Mouse (Mus musculus) erythroblast, adult 5-6 weeks (primary cell): Measurements from ENCODE around the gene Txndc8. TPM values are rescaled to one million over a fixed set of nuclear protein-coding genes. Genes with fewer than 3 reads are reported as not detected.

Experiments
- ATAC-seq: replicated peaks from 2 replicates; pipeline ENCODE4 v1.8.0; 2016; ENCODE audit warnings: moderate number of reproducible peaks, mild to moderate bottlenecking, moderate TSS enrichment, inconsistent platforms; ENCODE audit not compliant: poor library complexity, low FRiP score, severe bottlenecking
- total RNA-seq, 2 experiments: library from RNA; stranded (forward) in 1 of 2; stranded (reverse) in 1 of 2; fragments of 150-400 nt in 1 of 2; fragments of 200-764, 138-1000 nt in 1 of 2; gene quantifications; 2 replicates each; pipeline versions ENCODE4 v1.2.3 to v1.2.4; 2015 to 2017; ENCODE audit warnings: low replicate concordance in 2 of 2

The Txndc8 gene
- not detected in 2 replicates for total RNA-seq (2015; ENCODE audit: low replicate concordance)
- total RNA-seq (2017; ENCODE audit: low replicate concordance), result not detected in 2 replicates

DNA sequence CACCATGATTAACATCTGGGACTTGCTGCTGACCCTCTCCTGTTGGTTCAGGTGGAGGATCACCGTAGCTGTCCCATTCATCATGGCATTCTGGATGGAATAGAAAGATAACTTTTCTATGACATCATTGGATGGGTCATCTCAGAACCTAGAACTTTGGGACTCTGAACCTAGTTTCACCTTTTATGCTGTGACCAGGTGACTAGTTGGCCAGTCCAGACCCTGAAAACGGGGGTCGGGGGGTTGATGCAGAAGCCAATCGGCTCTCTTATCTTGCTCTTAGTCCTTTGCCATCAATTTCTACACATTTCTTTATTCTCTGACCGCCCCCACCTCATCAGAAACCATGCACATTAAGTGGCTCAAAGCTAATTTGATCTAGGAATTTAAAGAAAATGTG lies at the start of gene Txndc8:
Txndc8 (minus strand) TSS at position 101 of the 400 bp plus-strand sequence.
- no peak for ATAC-seq

GRCm38 (mm10) chr4:58055653-58056052 lies 46.7 kb upstream of the Txndc8 start:
- no peak for ATAC-seq

GRCm38 (mm10) chr4:58054441-58054840 lies 45.5 kb upstream of the Txndc8 start:
- ATAC-seq, result no peak

- no peak for ATAC-seq
These were observed 41.8 kb upstream of the Txndc8 start for GRCm38 (mm10) chr4:58050746-58051145.

DNA sequence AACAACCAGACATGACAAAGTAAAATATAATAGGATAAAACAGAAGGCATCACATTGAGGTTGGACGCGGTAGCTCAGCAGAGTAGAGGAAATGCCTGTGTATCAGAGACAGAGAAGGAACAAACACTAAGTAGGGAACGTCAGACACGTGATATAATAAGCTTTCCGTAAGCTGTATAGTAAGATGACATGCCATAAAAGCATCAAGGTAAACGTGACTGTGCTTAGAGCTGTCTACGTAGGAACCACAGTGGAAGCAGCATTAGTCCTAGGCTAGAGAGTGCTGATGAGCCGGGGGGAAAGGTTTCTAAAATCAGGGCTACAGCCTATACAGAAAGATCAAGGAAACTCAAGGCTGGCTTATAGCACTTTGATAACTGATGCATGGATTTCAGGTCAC lies 41.4 kb upstream of the Txndc8 start:
- ATAC-seq, result no peak

DNA sequence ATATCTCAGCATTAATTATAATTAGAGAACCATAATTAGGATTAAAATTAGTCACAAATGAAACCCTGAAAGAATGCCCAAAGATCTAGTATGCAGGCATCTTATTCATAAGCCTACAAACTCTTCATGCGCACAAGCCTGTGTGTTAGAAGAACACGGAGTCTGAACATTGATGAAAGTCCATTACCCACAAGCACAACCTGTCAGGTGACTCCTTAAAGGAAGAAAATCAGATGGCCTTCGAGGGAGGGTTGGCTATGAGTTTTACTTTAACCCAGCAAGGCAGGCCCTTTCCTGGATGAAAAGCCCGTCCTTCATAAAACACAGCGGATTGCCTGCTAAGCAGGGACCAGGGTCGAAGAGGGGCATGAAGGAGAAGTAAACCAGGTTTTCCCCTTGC lies 35.9 kb upstream of the Txndc8 start:
- no peak for ATAC-seq

- ATAC-seq, result no peak
These were observed 35.4 kb upstream of the Txndc8 start for GRCm38 (mm10) chr4:58044356-58044755.

DNA sequence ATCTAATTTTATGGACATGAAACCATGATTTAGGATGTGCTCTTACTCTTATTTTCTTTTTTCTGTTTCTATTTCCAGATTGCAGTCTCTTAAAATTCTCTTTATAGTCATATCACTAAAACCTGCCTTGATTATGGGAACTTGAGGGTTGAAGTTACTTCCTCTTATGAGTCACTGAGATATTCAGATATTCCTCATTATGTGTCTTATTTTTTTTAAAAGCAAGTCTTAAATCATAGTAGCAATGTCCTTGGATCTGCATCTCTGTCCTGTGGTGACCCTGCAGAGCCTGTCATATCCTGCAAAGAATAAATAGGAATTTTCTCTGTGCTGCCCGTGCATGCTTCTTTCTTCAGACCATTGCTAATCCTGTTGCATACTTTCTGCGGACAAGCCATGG lies 31.2 kb upstream of the Txndc8 start:
- ATAC-seq, result no peak

DNA sequence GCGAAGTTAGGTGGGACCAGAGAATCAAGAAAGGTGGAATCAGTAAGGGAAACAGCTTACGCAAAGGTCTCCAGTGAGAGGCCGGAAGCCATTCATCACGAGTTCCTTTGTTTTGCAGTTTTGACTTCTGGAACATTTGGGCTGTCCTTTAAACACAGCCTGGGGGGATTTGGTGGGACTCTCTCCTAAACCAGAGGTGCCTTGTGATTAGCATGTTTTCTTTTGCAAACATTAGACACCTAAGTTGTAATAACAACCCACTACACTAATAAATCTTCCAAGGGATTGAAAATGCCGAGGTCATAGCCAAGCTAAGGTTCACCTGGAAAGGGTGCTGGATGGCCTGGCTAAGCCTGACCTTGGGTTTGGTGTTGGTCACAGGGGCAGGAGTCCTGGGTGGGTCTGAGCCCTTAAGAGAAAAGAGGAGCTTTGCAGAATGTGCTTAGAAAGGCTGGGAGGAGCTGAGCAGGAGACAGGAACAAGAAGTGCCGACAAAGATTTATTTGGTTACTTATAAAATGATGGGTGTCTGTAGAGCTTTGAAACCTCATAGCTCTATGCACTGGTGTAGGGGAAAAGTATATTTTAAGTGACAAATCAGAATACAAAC lies 28.3 kb upstream of the Txndc8 start:
- no peak for ATAC-seq

DNA sequence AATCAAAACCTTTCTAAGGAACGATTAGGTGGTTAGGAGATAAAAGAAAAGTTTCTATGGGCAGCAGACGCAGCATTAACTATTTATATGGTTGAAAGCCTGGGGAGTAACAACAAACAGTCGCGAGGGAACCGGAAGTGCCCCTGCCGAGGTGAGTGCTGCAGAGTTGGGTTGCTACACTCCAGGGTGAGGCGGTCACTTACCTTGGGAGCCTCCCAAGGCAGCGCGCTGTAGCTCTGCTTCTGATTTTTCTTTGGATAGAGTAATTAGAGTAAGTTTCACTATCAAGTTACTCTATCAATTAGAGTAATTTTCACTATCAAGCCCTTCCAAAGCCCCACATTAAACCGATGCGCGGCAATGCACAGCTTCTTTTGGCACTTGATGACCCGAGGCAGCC lies 25.7 kb upstream of the Txndc8 start:
- no peak for ATAC-seq

- no peak for ATAC-seq
These were observed 23.8 kb upstream of the Txndc8 start for GRCm38 (mm10) chr4:58032714-58033113.

GRCm38 (mm10) chr4:58003501-58003900 lies 5.4 kb downstream of the Txndc8 start:
- ATAC-seq, result no peak

DNA sequence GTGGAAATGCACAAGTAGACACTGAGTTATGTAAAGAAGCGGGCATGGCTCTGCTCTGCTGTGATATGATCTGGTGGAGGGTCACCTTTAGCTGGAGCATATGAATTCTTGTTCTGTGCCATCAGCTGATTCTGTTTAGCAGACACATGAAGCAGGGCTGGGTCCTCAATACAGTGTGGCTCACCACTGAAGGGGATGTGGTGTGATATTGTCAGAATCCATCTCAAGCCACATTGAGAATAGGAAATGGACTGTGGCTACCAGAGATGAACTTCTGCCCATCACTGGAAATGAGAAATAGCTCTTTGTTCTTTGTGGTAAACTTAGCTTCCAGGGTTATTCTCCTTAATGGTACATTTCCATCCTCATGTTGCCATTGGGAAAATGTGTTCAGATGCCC lies 17.5 kb downstream of the Txndc8 start:
- ATAC-seq, result no peak

DNA sequence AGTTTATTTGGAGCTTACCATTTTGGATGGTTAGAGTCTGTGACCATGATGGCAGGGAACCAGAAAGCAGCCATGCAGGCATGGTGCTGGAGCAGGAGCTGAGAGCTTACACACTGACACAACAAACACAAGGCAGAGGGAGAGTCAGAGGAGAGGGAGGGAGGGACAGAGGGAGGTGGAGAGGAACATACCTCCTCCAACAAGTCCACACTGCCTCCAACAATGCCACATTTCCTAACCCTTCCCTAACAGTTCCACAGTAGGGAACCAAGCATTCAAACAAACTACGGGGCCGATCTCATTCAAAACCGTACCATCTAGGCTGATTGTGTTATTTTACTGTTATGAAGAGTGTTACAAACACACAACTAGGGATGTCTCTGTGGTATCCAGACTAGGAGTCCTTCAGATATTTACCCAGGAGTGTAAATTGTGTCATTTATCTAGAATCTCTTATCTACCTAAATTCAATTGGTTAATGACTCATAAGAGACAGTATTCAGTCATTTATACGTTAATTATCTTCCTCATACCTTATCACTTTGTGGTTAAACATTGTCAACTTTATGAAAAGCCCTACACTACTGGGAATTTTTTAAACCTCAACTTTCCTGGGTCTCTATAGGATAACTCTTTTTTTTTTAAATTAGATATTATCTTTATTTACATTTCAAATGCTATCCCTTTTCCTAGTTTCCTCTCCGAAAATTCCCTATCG lies 34.4 kb downstream of the Txndc8 start:
- ATAC-seq, result no peak

- no peak for ATAC-seq
These were observed 35.2 kb downstream of the Txndc8 start for GRCm38 (mm10) chr4:57973592-57974268.

- no peak for ATAC-seq
These were observed 38.6 kb downstream of the Txndc8 start for GRCm38 (mm10) chr4:57970285-57970684.

- ATAC-seq, result no peak
These were observed 41.7 kb downstream of the Txndc8 start for GRCm38 (mm10) chr4:57967195-57967594.

DNA sequence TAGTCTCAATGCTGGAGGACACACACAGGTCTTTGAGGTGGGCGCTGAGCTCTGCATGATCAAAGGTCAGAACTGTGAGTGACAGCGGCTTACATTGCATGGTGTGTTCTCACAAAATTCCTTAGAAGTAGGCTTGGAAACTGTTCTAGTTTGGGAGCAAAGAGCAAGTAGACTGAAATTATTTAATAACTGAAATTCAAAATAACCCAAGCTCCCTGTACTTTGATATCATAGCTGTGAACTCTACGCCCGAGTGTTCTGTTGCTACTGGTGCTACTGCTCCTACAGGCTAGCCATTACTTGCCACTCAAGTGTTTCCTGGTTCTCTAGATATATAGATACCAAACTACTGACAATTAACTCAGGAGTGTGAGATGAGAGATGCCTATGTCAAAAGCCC lies 43.4 kb downstream of the Txndc8 start:
- no peak for ATAC-seq

DNA sequence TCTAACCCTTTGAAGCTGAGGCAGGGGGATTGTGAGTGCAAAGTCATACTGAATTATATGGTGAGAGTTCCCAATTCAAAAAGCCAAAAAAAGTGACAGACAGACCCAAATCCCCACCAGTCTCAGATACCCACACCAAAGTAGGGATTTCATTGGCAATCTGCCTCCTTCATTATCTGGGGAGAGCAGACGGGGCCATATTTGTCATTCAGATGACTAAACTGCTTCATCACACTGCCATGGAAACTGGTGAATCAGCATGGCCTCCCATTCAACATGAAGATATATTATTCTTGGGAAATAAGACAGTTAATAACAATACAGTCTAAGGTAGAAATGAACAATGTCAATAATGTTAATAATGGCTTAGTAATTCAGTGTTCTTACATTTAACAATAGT lies 44.8 kb downstream of the Txndc8 start:
- no peak for ATAC-seq

DNA sequence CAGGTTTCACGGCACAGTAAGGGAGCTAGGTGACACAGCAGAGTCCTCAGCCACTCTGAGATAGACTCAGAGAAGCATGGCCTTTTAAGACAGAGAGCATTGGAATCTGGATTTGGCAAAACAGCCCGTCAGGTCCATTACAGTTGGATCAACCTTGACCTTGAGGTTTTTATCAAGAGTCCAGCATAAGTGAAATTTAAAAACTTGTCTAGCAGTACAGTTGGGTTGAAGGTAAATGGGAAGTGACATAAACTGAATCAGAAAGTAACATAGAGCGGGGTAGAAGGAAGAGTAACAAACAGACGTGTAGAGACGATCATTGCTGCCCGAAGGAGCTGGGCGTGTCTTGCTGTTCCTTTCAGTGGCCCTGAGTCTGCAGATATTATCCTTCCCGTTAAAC lies 49.9 kb downstream of the Txndc8 start:
- ATAC-seq, result no peak

DNA sequence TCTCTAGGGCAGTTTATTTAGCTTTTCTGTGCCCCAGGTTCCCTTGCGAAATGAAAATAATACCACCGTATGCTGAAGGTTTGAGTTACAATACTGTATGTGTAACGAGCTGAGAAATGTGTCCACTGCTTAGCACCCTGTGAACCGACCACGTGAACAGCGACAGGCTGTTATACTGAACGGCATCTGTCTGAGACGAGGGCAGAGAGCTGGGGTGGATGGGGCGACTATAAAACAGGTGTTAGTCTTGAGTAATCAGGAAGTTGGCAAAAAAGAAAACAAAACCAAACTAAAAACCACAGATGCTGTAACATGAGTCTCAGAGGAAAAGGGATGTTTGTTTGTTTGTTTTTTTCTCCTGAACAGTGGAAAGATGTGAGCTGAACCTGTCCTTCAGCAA lies 50.8 kb downstream of the Txndc8 start:
- no peak for ATAC-seq
